Mouse (Mus musculus) heart, adult 2 months (tissue): ENCODE measurements around the gene Gxylt2. TPM values are rescaled to one million over a fixed set of nuclear protein-coding genes. Genes with fewer than 3 reads are reported as not detected.

ENCODE experiments used
- DNase-seq, 2 experiments: peaks; one replicate each; pipeline ENCODE4 v3.0.0; 2021
- H3K27ac ChIP-seq: fragments of 200-600 bp; 2 replicates; pipeline ENCODE4 v1.8.1; 2022
- H3K27me3 ChIP-seq: fragments of 200-500 bp; 2 replicates; pipeline ENCODE4 v1.6.1; 2012; ENCODE audit warnings: mild to moderate bottlenecking, low read length, inconsistent platforms, mixed read lengths; ENCODE audit not compliant: control insufficient read depth, insufficient read depth
- H3K36me3 ChIP-seq: fragments of 200-500 bp; 2 replicates; pipeline ENCODE4 v1.6.1; 2012; ENCODE audit warnings: low read length, inconsistent platforms; ENCODE audit not compliant: control insufficient read depth, insufficient read depth
- H3K4me1 ChIP-seq: fragments of 200-500 bp; 2 replicates; pipeline ENCODE4 v1.6.1; 2011; ENCODE audit warnings: low read length; ENCODE audit not compliant: control insufficient read depth, insufficient read depth
- H3K4me3 ChIP-seq: fragments of 200-600 bp; 2 replicates; pipeline ENCODE4 v1.8.1; 2022
- H3K79me2 ChIP-seq: fragments of 200-500 bp; replicated peaks from 2 replicates; pipeline ENCODE4 v1.6.1; 2012; ENCODE audit warnings: mild to moderate bottlenecking, inconsistent platforms, low read length, moderate library complexity, mixed read lengths; ENCODE audit not compliant: control insufficient read depth, insufficient read depth
- H3K9ac ChIP-seq: fragments of 200-500 bp; 2 replicates; pipeline ENCODE4 v1.6.1; 2012; ENCODE audit warnings: low read depth, mild to moderate bottlenecking, control low read depth, inconsistent platforms, low read length, mixed read lengths
- CTCF ChIP-seq: fragments of 200-600 bp; IDR thresholded peaks from 2 replicates; pipeline ENCODE4 v1.8.1; 2022; ENCODE audit warnings: antibody characterized with exemption, mild to moderate bottlenecking, moderate library complexity
- EP300 ChIP-seq: fragments of 200-500 bp; IDR thresholded peaks from 2 replicates; pipeline ENCODE4 v1.6.1; 2011; ENCODE audit warnings: low read depth, low read length, control low read depth; ENCODE audit not compliant: insufficient read depth
- POLR2A ChIP-seq: fragments of 200-500 bp; IDR thresholded peaks from 2 replicates; pipeline ENCODE4 v1.6.1; 2011; ENCODE audit warnings: mild to moderate bottlenecking, low read depth, low read length, control low read depth; ENCODE audit not compliant: insufficient read depth
- WGBS: fragments of 180-500 bp; shearing (Covaris S2); methylation state at CpG from one replicate; pipeline ENCODE4 v1.1.7; 2018; 5-methylcytosine and 5-hydroxymethylcytosine counted together
- intact Hi-C: fragments of 180-260 bp; cut with DNase I; formaldehyde crosslinking; loops from one replicate; pipeline ENCODE4 v1.15.1; 2025
- polyA plus RNA-seq: library from polyadenylated mRNA; depleted of rRNA; stranded (reverse); fragments of >200 nt; gene quantifications from 2 replicates; pipeline ENCODE4 v1.2.3, GENCODE M21; 2012
- total RNA-seq, 2 experiments: library from RNA; stranded (reverse); gene quantifications; 2 replicates each; pipeline ENCODE4 v1.2.3; 2021

Gxylt2 gene
- total and polyA plus RNA-seq, 3 experiments: 2.0 to 3.1 (median 2.2) TPM

DNA sequence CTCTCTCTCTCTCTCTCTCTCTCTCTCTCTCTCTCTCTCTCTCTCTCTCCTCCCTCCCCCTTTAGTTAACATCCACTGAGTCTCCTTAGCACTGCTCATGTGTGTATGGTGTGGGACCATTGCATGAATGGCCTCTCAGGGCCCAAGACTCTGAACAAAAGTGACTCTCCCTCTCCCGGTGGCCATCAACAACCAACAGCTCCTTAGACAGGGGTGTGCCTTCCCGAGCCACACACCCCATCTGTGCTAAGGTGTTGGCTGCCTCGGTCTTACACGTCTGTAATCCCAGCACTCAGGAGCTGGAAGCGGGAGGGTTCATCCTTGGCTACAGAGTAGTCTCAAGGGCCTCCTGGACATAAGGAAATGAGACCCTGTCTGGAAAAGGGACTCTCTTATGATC lies 4.5 kb upstream of the Gxylt2 start:
- WGBS: 82% methylated on average over 5 of the region's 5 CpGs
- intact Hi-C loops: no loop called here
- no peak for DNase-seq
- H3K9ac ChIP-seq: no peak overlapping the region
- TF ChIP-seq POLR2A: no peak
- TF ChIP-seq EP300: no peak
- no peak for TF ChIP-seq CTCF
- H3K36me3 ChIP-seq: no peaks in the 10 kb centered on the region
- no peaks in the 10 kb centered on the region; the same call in 1 of the 2 replicates for H3K4me1 ChIP-seq
- no peaks in the 10 kb centered on the region for H3K79me2 ChIP-seq
- H3K4me3 ChIP-seq: no peak overlapping the region
- peaks cover 10% of the 10 kb centered on the region for H3K27me3 ChIP-seq
- no peak overlapping the region for H3K27ac ChIP-seq

DNA sequence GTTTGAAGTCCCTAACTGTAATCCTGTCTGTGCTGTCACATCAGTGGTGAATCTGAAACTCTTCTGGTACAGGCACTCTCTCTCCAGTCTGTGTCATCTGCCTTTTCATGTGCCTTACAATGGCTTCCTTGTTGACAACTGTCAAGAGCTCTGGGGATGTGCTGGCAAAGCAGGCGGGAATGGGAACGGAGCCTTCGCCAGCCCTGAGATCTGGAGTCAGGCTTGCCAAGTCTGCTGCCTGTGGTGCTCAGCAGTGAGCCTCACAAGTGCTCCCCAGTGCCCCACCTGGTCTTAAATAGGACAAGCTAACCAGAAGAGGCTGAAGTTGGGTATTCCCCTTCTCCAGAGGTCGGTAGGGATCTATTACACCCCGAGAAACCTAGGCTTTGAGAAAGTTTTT lies 3.8 kb upstream of the Gxylt2 start:
- 60% methylated on average over 5 of the region's 5 CpGs for WGBS
- H3K79me2 ChIP-seq: no peaks in the 10 kb centered on the region
- no peaks in the 10 kb centered on the region for H3K36me3 ChIP-seq

GRCm38 (mm10) chr6:100704197-100704573 lies 349 bp upstream of the Gxylt2 start:
- Histone ChIP-seq H3K27ac (no peak overlapping the region), H3K4me3 (peak overlapping the region; percentile 40; the same call in 1 of the 2 replicates), H3K4me1 (no peaks in the 10 kb centered on the region; the same call in 1 of the 2 replicates), H3K79me2 (no peaks in the 10 kb centered on the region), H3K36me3 (no peaks in the 10 kb centered on the region), H3K9ac (no peak overlapping the region; the same call in 1 of the 2 replicates), H3K27me3 (peaks cover 10% of the 10 kb centered on the region)
- DNase-seq: no peak
- 41% methylated on average over 8 of the region's 8 CpGs for whole genome bisulfite sequencing
- intact Hi-C loops: no loop called here
- TF ChIP-seq EP300: no peak

More for the DNA sequence above, 3.8 kb upstream of the Gxylt2 start:
- no peak overlapping the region for H3K27ac ChIP-seq
- no peaks in the 10 kb centered on the region; the same call in 1 of the 2 replicates for H3K4me1 ChIP-seq
- intact Hi-C loops: no loop called here
- H3K4me3 ChIP-seq: no peak overlapping the region
- peaks cover 10% of the 10 kb centered on the region for H3K27me3 ChIP-seq
- no peak overlapping the region for H3K9ac ChIP-seq
- no peak for DNase-seq
- TF ChIP-seq EP300: no peak
- TF ChIP-seq CTCF: no peak
- TF ChIP-seq POLR2A: no peak

GRCm38 (mm10) chr6:100705366-100705811 lies 855 bp downstream of the Gxylt2 start:
- intact Hi-C loops: no loop called here
- peaks cover 10% of the 10 kb centered on the region for H3K27me3 ChIP-seq
- H3K36me3 ChIP-seq: no peaks in the 10 kb centered on the region
- peak overlapping the region; percentile 40 for H3K4me3 ChIP-seq
- peak overlapping the region; percentile 53; the same call in 1 of the 2 replicates for H3K27ac ChIP-seq
- no peak for TF ChIP-seq EP300
- no peak for TF ChIP-seq CTCF
- no peak for TF ChIP-seq POLR2A
- no peaks in the 10 kb centered on the region for H3K79me2 ChIP-seq
- peaks cover 1% of the 10 kb centered on the region; the same call in 1 of the 2 replicates for H3K4me1 ChIP-seq
- DNase-seq: no peak
- no peak overlapping the region for H3K9ac ChIP-seq
- WGBS: 3% methylated on average over 15 of the region's 15 CpGs

- Histone ChIP-seq H3K79me2 (no peaks in the 10 kb centered on the region), H3K27me3 (peaks cover 10% of the 10 kb centered on the region), H3K27ac (no peak overlapping the region), H3K36me3 (no peaks in the 10 kb centered on the region), H3K4me1 (peaks cover 1% of the 10 kb centered on the region; the same call in 1 of the 2 replicates), H3K4me3 (no peak overlapping the region), H3K9ac (no peak overlapping the region)
- intact Hi-C loops: no loop called here
- 72% methylated on average over 6 of the region's 6 CpGs for WGBS
- no peak for DNase-seq
- TF ChIP-seq EP300 (no peak), CTCF (no peak), POLR2A (no peak)
Observed at GRCm38 (mm10) chr6:100706861-100707260, 2.3 kb downstream of the Gxylt2 start.

DNA sequence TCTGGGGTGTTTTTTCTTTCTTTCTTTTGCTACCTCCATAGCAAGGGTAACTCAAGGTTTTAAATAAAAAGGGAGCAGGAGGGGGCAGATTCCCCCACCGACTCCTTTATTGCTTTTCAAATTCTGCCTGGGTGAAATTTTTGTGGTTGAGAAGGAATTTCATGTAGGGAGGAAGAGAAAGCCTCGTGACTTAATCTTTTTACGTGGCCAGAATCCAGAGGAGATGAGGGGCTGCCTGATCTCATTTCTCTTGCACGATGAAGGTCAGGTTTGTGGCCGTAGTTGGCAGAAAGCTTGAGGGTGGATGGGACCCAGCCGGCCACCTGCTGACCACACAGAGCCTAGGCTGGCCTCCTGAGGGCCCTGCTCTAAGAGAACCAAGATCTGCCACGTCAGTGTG lies 3.0 kb downstream of the Gxylt2 start:
- H3K9ac ChIP-seq: no peak overlapping the region
- H3K4me3 ChIP-seq: no peak overlapping the region
- WGBS: 54% methylated on average over 7 of the region's 7 CpGs
- intact Hi-C loops: no loop called here
- DNase-seq: peak; percentile 56 to 70
- H3K27ac ChIP-seq: no peak overlapping the region; the same call in 1 of the 2 replicates
- no peaks in the 10 kb centered on the region for H3K36me3 ChIP-seq
- peaks cover 1% of the 10 kb centered on the region; the same call in 1 of the 2 replicates for H3K4me1 ChIP-seq
- no peak for TF ChIP-seq CTCF
- TF ChIP-seq POLR2A: no peak
- no peak for TF ChIP-seq EP300
- H3K79me2 ChIP-seq: no peaks in the 10 kb centered on the region
- peaks cover 10% of the 10 kb centered on the region for H3K27me3 ChIP-seq
